In genomic region chr15:95481585-95481984, GRCm38 (mm10) we compare ENCODE assay signal across 26 mouse cellular contexts. TPM values are rescaled to one million over a fixed set of nuclear protein-coding genes. Genes with fewer than 3 reads are reported as not detected.
"Had no signal": no experiment of that assay in that cellular context is flagged by ENCODE, and none has a peak within 500 bp of the region (broad histone marks: within the 10 kb centered on the region; RNA-seq: fewer than 3 reads in every experiment).

No protein-coding gene starts in this region.

- H3K27ac ChIP-seq: gastrocnemius, adult 2 months; heart, embryonic 10.5 days; hindbrain, embryonic 10.5 days; hindbrain, embryonic 12.5 days; hindbrain, embryonic 14.5 days; left cerebral cortex, adult 2 months; limb, embryonic 10.5 days; limb, embryonic 12.5 days; liver, embryonic 13.5 days; liver, embryonic 15.5 days had no signal

- H3K36me3 ChIP-seq: heart, embryonic 10.5 days; heart, embryonic 12.5 days; hindbrain, embryonic 10.5 days; hindbrain, embryonic 12.5 days; limb, embryonic 10.5 days; limb, embryonic 12.5 days; liver, embryonic 13.5 days; liver, embryonic 15.5 days had no signal

- H3K9me3 ChIP-seq: heart, embryonic 10.5 days; heart, embryonic 12.5 days; hindbrain, embryonic 10.5 days; hindbrain, embryonic 12.5 days; limb, embryonic 10.5 days; limb, embryonic 12.5 days; liver, embryonic 13.5 days; liver, embryonic 15.5 days had no signal

- H3K27me3 ChIP-seq: heart, embryonic 12.5 days; hindbrain, embryonic 12.5 days; limb, embryonic 12.5 days; liver, embryonic 13.5 days; liver, embryonic 15.5 days had no signal

- DNase-seq: gastrocnemius, adult 2 months; gastrocnemius, postnatal 10 days; gastrocnemius, postnatal 25 days; heart, adult 18-20 months; heart, postnatal 10 days; heart, postnatal 4 days; kidney, adult 18-20 months; kidney, adult 9 months; kidney, postnatal 10 days; layer of hippocampus, adult 9-11 months; liver; liver, embryonic 13.5 days; liver, postnatal 0 days had no signal

- H3K4me1 ChIP-seq: heart, embryonic 10.5 days; heart, embryonic 12.5 days; hindbrain, embryonic 12.5 days; limb, embryonic 12.5 days; liver, embryonic 13.5 days; liver, embryonic 15.5 days had no signal

- H3K4me3 ChIP-seq: gastrocnemius, adult 2 months; heart, embryonic 10.5 days; heart, embryonic 12.5 days; hindbrain, embryonic 10.5 days; hindbrain, embryonic 12.5 days; left cerebral cortex, adult 2 months; limb, embryonic 10.5 days; limb, embryonic 12.5 days; liver, embryonic 13.5 days; liver, embryonic 15.5 days had no signal

- ATAC-seq: hindbrain, embryonic 16.5 days; inflammation-experienced regulatory T-cells, adult 6 months; intestine, postnatal 0 days; liver, postnatal 0 days had no signal

- H3K9ac ChIP-seq: heart, embryonic 12.5 days; hindbrain, embryonic 12.5 days; hindbrain, embryonic 14.5 days; limb, embryonic 12.5 days; liver, embryonic 13.5 days; liver, embryonic 15.5 days; liver, postnatal 0 days had no signal

- H3K4me2 ChIP-seq: heart, embryonic 12.5 days; hindbrain, embryonic 12.5 days; hindbrain, embryonic 14.5 days; limb, embryonic 12.5 days; liver, embryonic 11.5 days; liver, embryonic 13.5 days; liver, embryonic 15.5 days had no signal

RNA-seq across cellular contexts. Expression of gene Nell2, which starts 46.8 kb away (rescaled TPM):
- polyA plus RNA-seq: inflammation-experienced regulatory T-cells, adult 6 months had no signal
